Mouse (Mus musculus): ENCODE data around the gene Fam160b1.
A peak's percentile ranks its signal among the peaks of the same experiment; 100 is the strongest.

The Fam160b1 gene

GRCm38 (mm10) chr19:57330309-57330708 lies 30.2 kb upstream of the Fam160b1 start:
- Histone ChIP-seq H3K27me3 (ENCODE audit: control insufficient read depth, insufficient read depth, low read length, poor library complexity, severe bottlenecking) (no peaks in the 10 kb centered on the region), H3K36me3 (ENCODE audit: control insufficient read depth, insufficient read depth, low read length, poor library complexity, severe bottlenecking) (no peaks in the 10 kb centered on the region)
- DNase-seq (ENCODE audit: low read depth, low spot score), result no peak

DNA sequence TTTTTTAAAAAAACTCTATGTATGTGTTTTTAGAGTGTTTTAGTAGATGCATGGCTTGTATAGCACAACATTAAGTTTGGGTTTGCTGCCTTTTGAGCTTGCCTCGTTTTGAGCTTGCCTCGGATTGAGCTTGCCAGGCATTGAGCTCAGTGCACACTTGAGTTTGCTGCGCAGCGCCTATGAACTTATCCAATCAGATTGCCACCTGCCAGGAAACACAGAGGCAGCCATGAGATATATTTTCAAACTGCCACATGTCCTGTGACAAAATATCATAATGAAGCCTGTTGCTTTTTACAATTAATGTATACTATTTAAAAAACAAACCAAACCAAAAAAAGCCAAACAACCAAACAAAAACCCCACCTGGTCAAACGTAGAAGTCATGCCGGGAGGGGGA lies 29.2 kb upstream of the Fam160b1 start:
- no peak for DNase-seq (ENCODE audit: low read depth, low spot score)
- Histone ChIP-seq H3K27me3 (ENCODE audit: control insufficient read depth, insufficient read depth, low read length, poor library complexity, severe bottlenecking) (no peaks in the 10 kb centered on the region), H3K36me3 (ENCODE audit: control insufficient read depth, insufficient read depth, low read length, poor library complexity, severe bottlenecking) (no peaks in the 10 kb centered on the region)

GRCm38 (mm10) chr19:57333356-57333755 lies 27.1 kb upstream of the Fam160b1 start:
- no peak for DNase-seq (ENCODE audit: low read depth, low spot score)
- H3K27me3 ChIP-seq (ENCODE audit: control insufficient read depth, insufficient read depth, low read length, poor library complexity, severe bottlenecking), result no peaks in the 10 kb centered on the region
- H3K36me3 ChIP-seq (ENCODE audit: control insufficient read depth, insufficient read depth, low read length, poor library complexity, severe bottlenecking), result no peaks in the 10 kb centered on the region

GRCm38 (mm10) chr19:57335135-57335534 lies 25.3 kb upstream of the Fam160b1 start:
- DNase-seq (ENCODE audit: low read depth, low spot score), result no peak
- Histone ChIP-seq H3K36me3 (ENCODE audit: control insufficient read depth, insufficient read depth, low read length, poor library complexity, severe bottlenecking) (no peaks in the 10 kb centered on the region), H3K27me3 (ENCODE audit: control insufficient read depth, insufficient read depth, low read length, poor library complexity, severe bottlenecking) (no peaks in the 10 kb centered on the region)

- DNase-seq (ENCODE audit: low read depth, low spot score), result no peak
- Histone ChIP-seq H3K36me3 (ENCODE audit: control insufficient read depth, insufficient read depth, low read length, poor library complexity, severe bottlenecking) (no peaks in the 10 kb centered on the region), H3K27me3 (ENCODE audit: control insufficient read depth, insufficient read depth, low read length, poor library complexity, severe bottlenecking) (no peaks in the 10 kb centered on the region; the same call in 1 of the 2 replicates)
Measured at GRCm38 (mm10) chr19:57339281-57339864, 21.1 kb upstream of the Fam160b1 start.

DNA sequence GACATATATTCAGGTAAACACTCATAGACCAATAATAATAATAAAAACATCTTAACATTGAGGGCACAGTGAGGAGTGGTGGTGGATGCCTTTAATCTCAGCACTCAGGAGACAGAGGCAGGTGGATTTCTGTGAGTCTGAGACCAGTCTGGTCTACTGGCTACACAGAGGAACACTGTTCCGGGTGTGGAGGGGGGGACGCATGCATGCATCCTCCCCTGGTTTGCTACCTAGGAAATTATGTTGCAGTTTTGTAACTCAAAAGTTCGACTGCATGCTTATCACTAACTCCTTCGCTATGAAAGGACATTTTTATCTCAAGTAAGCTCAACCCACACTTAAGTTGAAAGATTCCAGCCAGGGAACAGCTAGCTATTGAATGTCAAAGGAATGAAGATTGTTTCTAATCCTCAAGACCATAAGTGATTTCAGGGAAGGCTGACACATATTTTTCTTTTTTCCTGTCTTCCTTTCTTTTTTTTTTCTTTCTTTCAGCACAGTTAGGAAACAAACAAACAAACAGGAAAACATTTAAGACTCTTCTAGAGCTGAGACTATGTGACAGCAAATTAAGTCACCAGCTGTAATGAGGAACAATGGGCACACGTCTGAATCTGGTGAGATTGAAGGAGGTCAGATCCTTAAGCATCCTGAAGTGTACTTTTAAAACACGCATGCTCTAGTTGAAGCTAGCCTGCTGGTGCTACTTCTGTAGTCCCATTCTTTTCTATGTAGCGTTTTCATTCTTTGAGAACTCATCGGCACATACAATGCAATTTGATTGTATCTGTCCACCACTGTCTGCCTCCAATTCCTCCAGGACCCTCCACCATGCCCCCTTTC lies 19.4 kb upstream of the Fam160b1 start:
- no peak for DNase-seq (ENCODE audit: low read depth, low spot score)
- H3K36me3 ChIP-seq (ENCODE audit: control insufficient read depth, insufficient read depth, low read length, poor library complexity, severe bottlenecking), result no peaks in the 10 kb centered on the region
- H3K27me3 ChIP-seq (ENCODE audit: control insufficient read depth, insufficient read depth, low read length, poor library complexity, severe bottlenecking), result no peaks in the 10 kb centered on the region; the same call in 1 of the 2 replicates

DNA sequence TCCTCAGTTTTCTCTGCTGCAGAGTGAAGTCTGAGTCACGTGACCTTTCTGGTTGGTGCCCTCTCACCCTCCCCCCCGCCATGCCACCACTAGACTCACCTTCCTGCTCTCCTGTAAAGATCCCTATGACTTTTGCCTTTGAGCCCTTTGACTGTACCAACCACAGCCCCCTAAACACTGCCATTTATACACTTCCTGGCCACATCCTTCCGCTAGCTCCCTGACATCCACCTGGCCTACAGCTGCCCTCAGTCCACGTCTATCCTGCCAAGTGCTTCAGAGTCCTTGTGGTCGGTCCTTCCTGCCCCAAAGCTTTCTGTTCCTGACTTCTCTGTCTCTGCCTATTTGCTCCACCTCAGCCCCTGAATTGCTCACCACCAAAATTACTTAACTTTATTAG lies 16.6 kb upstream of the Fam160b1 start:
- peak; percentile 34 for DNase-seq (ENCODE audit: low read depth, low spot score)
- H3K36me3 ChIP-seq (ENCODE audit: control insufficient read depth, insufficient read depth, low read length, poor library complexity, severe bottlenecking), result no peaks in the 10 kb centered on the region
- H3K27me3 ChIP-seq (ENCODE audit: control insufficient read depth, insufficient read depth, low read length, poor library complexity, severe bottlenecking), result no peaks in the 10 kb centered on the region; the same call in 1 of the 2 replicates

- H3K36me3 ChIP-seq (ENCODE audit: control insufficient read depth, insufficient read depth, low read length, poor library complexity, severe bottlenecking), result no peaks in the 10 kb centered on the region
- no peak for DNase-seq (ENCODE audit: low read depth, low spot score)
- no peaks in the 10 kb centered on the region; the same call in 1 of the 2 replicates for H3K27me3 ChIP-seq (ENCODE audit: control insufficient read depth, insufficient read depth, low read length, poor library complexity, severe bottlenecking)
Measured at GRCm38 (mm10) chr19:57344678-57345077, 15.8 kb upstream of the Fam160b1 start.

DNA sequence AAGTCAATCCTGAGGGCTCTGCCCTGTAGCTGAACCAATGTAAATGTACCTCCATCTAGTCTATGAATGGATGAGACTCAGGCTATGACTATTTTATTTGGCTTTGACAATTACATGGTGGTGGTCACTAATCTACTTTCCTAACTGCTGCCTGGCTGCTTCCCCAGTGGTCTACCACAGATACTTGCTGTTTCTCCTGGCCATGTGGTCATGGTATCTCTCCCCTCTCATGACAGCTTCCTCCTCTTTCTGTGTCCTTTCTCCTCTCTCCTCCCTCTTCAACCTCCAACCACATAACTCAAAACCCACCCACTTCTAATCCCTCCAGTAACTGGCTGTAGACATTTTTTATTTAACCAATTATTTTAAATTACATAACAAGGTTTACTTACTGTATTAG lies 11.4 kb upstream of the Fam160b1 start:
- no peak for DNase-seq (ENCODE audit: low read depth, low spot score)
- H3K27me3 ChIP-seq (ENCODE audit: control insufficient read depth, insufficient read depth, low read length, poor library complexity, severe bottlenecking), result no peaks in the 10 kb centered on the region
- no peaks in the 10 kb centered on the region for H3K36me3 ChIP-seq (ENCODE audit: control insufficient read depth, insufficient read depth, low read length, poor library complexity, severe bottlenecking)

- Histone ChIP-seq H3K36me3 (ENCODE audit: control insufficient read depth, insufficient read depth, low read length, poor library complexity, severe bottlenecking) (no peaks in the 10 kb centered on the region), H3K27me3 (ENCODE audit: control insufficient read depth, insufficient read depth, low read length, poor library complexity, severe bottlenecking) (no peaks in the 10 kb centered on the region)
- DNase-seq (ENCODE audit: low read depth, low spot score), result no peak
Measured at GRCm38 (mm10) chr19:57352337-57352935, 8.0 kb upstream of the Fam160b1 start.

DNA sequence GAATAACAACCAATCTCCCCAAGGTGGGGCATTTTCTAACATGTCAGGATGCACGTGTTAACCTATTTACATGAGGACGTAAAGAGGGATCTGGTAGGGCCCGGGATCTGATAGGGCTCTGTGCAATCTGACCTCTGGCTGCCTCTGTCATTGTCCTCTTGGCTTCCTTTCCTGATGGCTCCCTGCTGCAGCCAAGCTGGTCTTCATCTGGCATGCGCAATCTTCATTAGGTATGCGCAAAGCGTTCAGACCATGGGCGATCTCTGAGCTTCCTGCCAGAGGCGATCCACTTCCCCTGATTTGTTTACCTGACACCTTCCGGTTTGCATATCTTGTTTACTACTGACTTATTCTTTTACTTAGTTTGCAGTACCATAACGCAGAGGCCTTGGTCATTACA lies 7.3 kb upstream of the Fam160b1 start:
- no peak for DNase-seq (ENCODE audit: low read depth, low spot score)

DNA sequence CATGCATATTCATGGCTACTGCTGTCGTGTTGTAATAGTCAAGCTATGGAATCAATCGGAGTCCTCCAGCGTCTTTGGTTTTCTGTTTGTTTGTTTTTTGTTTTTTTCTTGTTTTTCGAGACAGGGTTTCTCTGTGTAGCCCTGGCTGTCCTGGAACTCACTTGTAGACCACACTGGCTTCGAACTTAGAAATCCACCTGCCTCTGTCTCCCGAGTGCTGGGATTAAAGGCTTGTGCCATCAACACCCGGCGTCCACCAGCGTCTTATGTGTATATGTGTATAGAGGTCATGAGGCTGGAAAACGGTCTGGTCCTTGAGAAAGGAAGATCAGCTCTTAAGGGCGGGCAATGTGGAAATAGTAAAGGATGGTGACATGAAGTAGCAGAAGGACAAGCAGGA lies 6.4 kb upstream of the Fam160b1 start:
- Histone ChIP-seq H3K36me3 (ENCODE audit: control insufficient read depth, insufficient read depth, low read length, poor library complexity, severe bottlenecking) (no peaks in the 10 kb centered on the region), H3K27me3 (ENCODE audit: control insufficient read depth, insufficient read depth, low read length, poor library complexity, severe bottlenecking) (no peaks in the 10 kb centered on the region)
- no peak for DNase-seq (ENCODE audit: low read depth, low spot score)

More for the DNA sequence above, 7.3 kb upstream of the Fam160b1 start:
- Histone ChIP-seq H3K27me3 (ENCODE audit: control insufficient read depth, insufficient read depth, low read length, poor library complexity, severe bottlenecking) (no peaks in the 10 kb centered on the region), H3K36me3 (ENCODE audit: control insufficient read depth, insufficient read depth, low read length, poor library complexity, severe bottlenecking) (no peaks in the 10 kb centered on the region)

DNA sequence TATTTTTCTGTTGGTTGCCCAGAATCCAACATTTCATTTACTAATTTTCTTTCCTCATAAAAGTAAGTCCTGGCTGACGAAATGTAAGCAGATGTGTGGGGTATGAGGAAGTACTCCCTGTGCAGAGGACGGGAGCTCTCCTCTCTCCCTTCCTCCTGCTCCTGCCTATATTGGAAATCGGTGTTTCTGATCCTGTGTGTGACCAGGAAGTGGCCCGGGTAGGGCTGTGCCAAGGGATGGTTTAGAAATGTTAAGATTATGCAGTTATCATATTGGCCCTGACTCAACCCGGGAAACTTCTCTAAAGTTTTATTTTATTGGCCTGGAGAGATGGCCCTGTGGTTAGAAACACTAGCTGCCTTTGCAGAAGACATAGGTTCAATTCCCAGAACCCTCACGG lies 5.8 kb upstream of the Fam160b1 start:
- Histone ChIP-seq H3K27me3 (ENCODE audit: control insufficient read depth, insufficient read depth, low read length, poor library complexity, severe bottlenecking) (no peaks in the 10 kb centered on the region), H3K36me3 (ENCODE audit: control insufficient read depth, insufficient read depth, low read length, poor library complexity, severe bottlenecking) (no peaks in the 10 kb centered on the region)
- DNase-seq (ENCODE audit: low read depth, low spot score), result no peak

DNA sequence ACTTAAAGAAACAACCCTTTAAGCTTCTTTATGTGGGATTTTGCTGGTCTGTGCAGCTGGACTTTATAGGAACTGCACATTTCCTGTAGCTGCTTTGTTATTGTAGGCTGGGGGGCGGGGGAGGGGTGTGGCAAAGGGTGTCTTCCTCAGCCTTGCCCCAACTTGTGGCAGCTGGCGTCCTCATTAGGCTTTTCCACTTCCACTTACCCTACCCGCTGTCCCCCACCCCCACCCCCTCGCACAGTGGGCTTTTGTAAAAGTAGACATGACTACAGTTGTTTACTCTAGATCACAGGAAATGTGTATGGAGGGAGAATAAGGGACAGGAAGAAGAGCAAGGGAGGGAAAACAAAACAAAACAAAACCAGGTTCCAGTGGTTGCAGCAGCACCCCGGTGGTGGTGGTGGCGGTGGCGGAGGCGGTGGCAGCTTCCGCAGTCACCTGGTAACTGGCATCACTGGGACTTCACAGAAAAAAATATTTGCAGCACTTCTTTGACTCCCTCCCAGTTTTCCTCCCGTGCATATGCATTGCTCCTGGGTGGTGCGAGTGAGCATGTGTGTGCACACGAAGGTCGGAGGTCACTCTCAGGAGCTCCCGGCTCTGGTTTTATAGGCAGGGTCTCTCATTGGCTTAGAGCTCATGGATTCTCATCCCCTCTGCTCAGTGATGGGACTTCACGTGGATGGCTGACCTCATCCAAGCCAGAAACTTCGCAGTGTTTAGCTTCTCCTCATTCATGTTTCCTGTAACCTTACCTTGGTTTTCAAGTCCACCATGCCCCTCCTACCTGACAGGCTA lies 4.8 kb upstream of the Fam160b1 start:
- peak; percentile 61 for DNase-seq (ENCODE audit: low read depth, low spot score)
- Histone ChIP-seq H3K27me3 (ENCODE audit: control insufficient read depth, insufficient read depth, low read length, poor library complexity, severe bottlenecking) (no peaks in the 10 kb centered on the region), H3K36me3 (ENCODE audit: control insufficient read depth, insufficient read depth, low read length, poor library complexity, severe bottlenecking) (no peaks in the 10 kb centered on the region)

Data from splenic B cell, adult 2 months (primary cell).